Mouse (Mus musculus) lung, embryonic 14.5 days (tissue): ENCODE data around the gene Lrp5. TPM values are rescaled to one million over a fixed set of nuclear protein-coding genes. Genes with fewer than 3 reads are reported as not detected.
"Not testable (repeated sequence)": the region's sequence is repeated elsewhere in the genome, so short reads cannot be mapped to it uniquely, and the experiment has no call there.

Experiments
- ATAC-seq: fragments of 200-750 bp; cut with Nextera tagmentation; 2 replicates; pipeline ENCODE4 v1.8.0; 2017; ENCODE audit warnings: mild to moderate bottlenecking, moderate TSS enrichment, moderate library complexity; ENCODE audit not compliant: insufficient read depth
- DNase-seq: peaks from one replicate; pipeline ENCODE4 v3.0.0-alpha.2; 2015
- H3K27ac ChIP-seq: fragments of 300-500 bp; sonication (generic); 2 replicates; pipeline ENCODE4 v1.5.1; 2014; ENCODE audit warnings: low read depth, mild to moderate bottlenecking, moderate library complexity
- H3K27me3 ChIP-seq: fragments of 300-500 bp; sonication (generic); 2 replicates; pipeline ENCODE4 v1.6.1; 2014; ENCODE audit warnings: low read length, control low read depth; ENCODE audit not compliant: insufficient read depth
- H3K36me3 ChIP-seq: fragments of 300-500 bp; sonication (generic); 2 replicates; pipeline ENCODE4 v1.6.1; 2014; ENCODE audit warnings: control low read depth; ENCODE audit not compliant: insufficient read depth
- H3K4me1 ChIP-seq: fragments of 300-500 bp; sonication (generic); 2 replicates; pipeline ENCODE4 v1.6.1; 2014; ENCODE audit warnings: antibody characterized with exemption, control low read depth; ENCODE audit not compliant: insufficient read depth
- H3K4me2 ChIP-seq: fragments of 300-500 bp; sonication (generic); 2 replicates; pipeline ENCODE4 v1.6.1; 2014; ENCODE audit warnings: mild to moderate bottlenecking
- H3K4me3 ChIP-seq: fragments of 300-500 bp; sonication (generic); 2 replicates; pipeline ENCODE4 v1.5.1; 2014; ENCODE audit warnings: low read depth, low read length
- H3K9ac ChIP-seq: fragments of 300-500 bp; sonication (generic); 2 replicates; pipeline ENCODE4 v1.6.1; 2014
- H3K9me3 ChIP-seq: fragments of 300-500 bp; sonication (generic); 2 replicates; pipeline ENCODE4 v1.6.1; 2016; ENCODE audit warnings: low read depth, low read length, control low read depth
- CTCF ChIP-seq: IDR thresholded peaks from 2 replicates; pipeline ENCODE4 v1.5.1; 2016; ENCODE audit warnings: antibody characterized with exemption, low read depth
- WGBS: fragments of 180-500 bp; shearing (Covaris S2); extraction: QIAGEN DNeasy Blood & Tissue Kit; methylation state at CpG from one replicate; pipeline ENCODE4 v1.1.7; 2014; 5-methylcytosine and 5-hydroxymethylcytosine counted together
- polyA plus RNA-seq: library from polyadenylated mRNA; unstranded; fragments of >200 nt; fragmentation: Nextera tagmentation; extraction: Ambion mirVana; gene quantifications from 2 replicates; pipeline ENCODE4 v1.2.1, GENCODE M21; 2014

The Lrp5 gene
- polyA plus RNA-seq, 1 experiment from 2014 or later: 11.4 TPM

DNA sequence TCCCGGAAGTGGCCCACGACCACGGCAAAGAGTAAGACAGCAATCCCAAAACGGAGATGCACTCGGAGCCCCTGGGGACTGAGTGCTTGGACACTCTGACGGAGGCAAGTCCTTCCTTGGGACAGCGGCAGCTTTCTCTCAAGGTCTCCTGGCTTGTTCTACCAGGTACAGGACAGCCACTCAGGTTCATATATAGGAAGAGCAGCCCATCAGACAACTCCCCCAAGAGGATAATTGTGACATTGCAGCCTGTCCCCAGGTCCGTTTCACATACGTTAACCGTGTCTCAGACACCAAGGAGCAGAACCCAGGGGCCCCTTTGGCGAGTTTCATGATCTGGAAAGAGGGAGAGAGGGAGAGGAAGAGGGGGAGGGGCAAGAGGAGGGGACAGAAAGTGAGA is 18.4 kb downstream of the Lrp5 start:
- peaks cover 25% of the 10 kb centered on the region for H3K4me1 ChIP-seq
- peaks cover 10% of the 10 kb centered on the region; the same call in 1 of the 2 replicates for H3K36me3 ChIP-seq
- no peaks in the 10 kb centered on the region for H3K27me3 ChIP-seq
- H3K9me3 ChIP-seq: no peaks in the 10 kb centered on the region
- TF ChIP-seq CTCF: no peak
- H3K9ac ChIP-seq: no peak overlapping the region
- 71% methylated on average over 11 of the region's 11 CpGs for WGBS
- no peak overlapping the region for H3K4me2 ChIP-seq
- H3K27ac ChIP-seq: peak overlapping the region; percentile 63; the same call in 1 of the 2 replicates
- no peak for ATAC-seq
- no peak for DNase-seq
- no peak overlapping the region for H3K4me3 ChIP-seq

DNA sequence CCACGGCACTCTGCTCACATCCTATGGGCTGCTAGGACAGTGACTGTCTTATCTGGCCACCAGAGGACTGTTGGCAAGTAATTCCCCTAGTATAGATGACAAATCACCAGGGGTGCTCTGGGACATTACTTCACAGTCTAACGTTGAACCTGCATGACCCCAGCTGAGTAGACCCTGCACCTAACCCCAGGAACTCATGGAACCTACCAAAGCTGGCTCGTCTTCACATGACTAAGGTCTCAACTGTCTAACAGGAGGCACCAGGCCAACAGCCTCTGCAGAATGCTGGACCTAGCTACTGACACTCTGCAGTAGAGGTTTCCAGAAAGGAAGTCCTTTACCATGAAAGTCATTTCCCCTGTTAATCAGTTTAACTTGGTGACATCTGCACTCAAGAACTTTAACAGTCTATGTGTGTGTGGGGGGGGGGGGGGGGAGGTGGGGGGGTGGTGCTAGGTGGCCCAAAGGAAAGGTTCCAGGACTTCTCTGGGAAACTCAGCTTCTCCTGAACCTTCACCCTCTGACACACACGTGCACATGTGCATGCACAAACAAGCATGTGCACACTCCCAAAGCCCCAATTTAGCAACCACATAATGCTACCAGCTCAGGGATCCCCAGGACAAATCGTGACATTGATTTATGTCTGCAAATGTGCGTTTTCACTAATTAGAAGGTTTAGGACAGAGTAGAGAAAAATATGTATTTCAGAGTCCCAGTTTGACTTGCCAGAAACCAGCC is 19.0 kb downstream of the Lrp5 start:
- no peak for TF ChIP-seq CTCF
- ATAC-seq (no peak), DNase-seq (peak; percentile 44)
- Histone ChIP-seq H3K36me3 (peaks cover 4% of the 10 kb centered on the region; the same call in 1 of the 2 replicates), H3K9ac (no peak overlapping the region), H3K27me3 (no peaks in the 10 kb centered on the region), H3K9me3 (no peaks in the 10 kb centered on the region), H3K27ac (peak overlapping the region; percentile 63; the same call in 1 of the 2 replicates), H3K4me2 (no peak overlapping the region), H3K4me3 (no peak overlapping the region), H3K4me1 (peaks cover 25% of the 10 kb centered on the region)
- 66% methylated on average over 6 of the region's 6 CpGs for WGBS

GRCm38 (mm10) chr19:3666632-3667031 is 19.7 kb downstream of the Lrp5 start:
- H3K4me2 ChIP-seq: no peak overlapping the region
- peaks cover 25% of the 10 kb centered on the region for H3K4me1 ChIP-seq
- no peak for ATAC-seq
- DNase-seq: no peak
- H3K9ac ChIP-seq: 0 out of 2 replicates have a peak overlapping the region, but pooled peaks have one; percentile 9
- H3K9me3 ChIP-seq: no peaks in the 10 kb centered on the region
- whole genome bisulfite sequencing: 81% methylated on average over 2 of the region's 2 CpGs
- no peak for TF ChIP-seq CTCF
- H3K27me3 ChIP-seq: no peaks in the 10 kb centered on the region
- no peaks in the 10 kb centered on the region for H3K36me3 ChIP-seq
- no peak overlapping the region for H3K4me3 ChIP-seq
- peak overlapping the region; percentile 61; the same call in 1 of the 2 replicates for H3K27ac ChIP-seq

- H3K27me3 ChIP-seq: no peaks in the 10 kb centered on the region
- H3K36me3 ChIP-seq: no peaks in the 10 kb centered on the region
- H3K27ac ChIP-seq: peak overlapping the region; percentile 61; the same call in 1 of the 2 replicates
- 0 out of 2 replicates have a peak overlapping the region, but pooled peaks have one; percentile 12 for H3K4me2 ChIP-seq
- no peak overlapping the region for H3K4me3 ChIP-seq
- 32% methylated on average over 5 of the region's 5 CpGs for WGBS
- peak; percentile 60 for DNase-seq
- no peak overlapping the region for H3K9ac ChIP-seq
- H3K9me3 ChIP-seq: no peaks in the 10 kb centered on the region
- ATAC-seq: no peak
- no peak for TF ChIP-seq CTCF
- peaks cover 25% of the 10 kb centered on the region for H3K4me1 ChIP-seq
These were observed 20.9 kb downstream of the Lrp5 start for GRCm38 (mm10) chr19:3665510-3665909.

- 92% methylated on average over 4 of the region's 4 CpGs for WGBS
- Histone ChIP-seq H3K4me1 (0 out of 2 replicates have a peak, but pooled peaks cover 3% of the 10 kb centered on the region), H3K27ac (no peak overlapping the region), H3K9ac (no peak overlapping the region), H3K27me3 (no peaks in the 10 kb centered on the region), H3K9me3 (no peaks in the 10 kb centered on the region), H3K4me3 (no peak overlapping the region), H3K36me3 (peaks cover 26% of the 10 kb centered on the region), H3K4me2 (no peak overlapping the region)
- ATAC-seq: no peak
- no peak for TF ChIP-seq CTCF
- DNase-seq: no peak
These were observed 28.4 kb downstream of the Lrp5 start for GRCm38 (mm10) chr19:3657947-3658346.

- not testable (repeated sequence) for H3K9ac ChIP-seq, H3K4me2 ChIP-seq, H3K27me3 ChIP-seq, H3K4me1 ChIP-seq, H3K4me3 ChIP-seq, H3K9me3 ChIP-seq, H3K27ac ChIP-seq, DNase-seq, ATAC-seq
- WGBS: 99% methylated on average over 4 of the region's 4 CpGs
- H3K36me3 ChIP-seq: peaks cover 34% of the 10 kb centered on the region
These were observed 29.3 kb downstream of the Lrp5 start for GRCm38 (mm10) chr19:3657065-3657464.

DNA sequence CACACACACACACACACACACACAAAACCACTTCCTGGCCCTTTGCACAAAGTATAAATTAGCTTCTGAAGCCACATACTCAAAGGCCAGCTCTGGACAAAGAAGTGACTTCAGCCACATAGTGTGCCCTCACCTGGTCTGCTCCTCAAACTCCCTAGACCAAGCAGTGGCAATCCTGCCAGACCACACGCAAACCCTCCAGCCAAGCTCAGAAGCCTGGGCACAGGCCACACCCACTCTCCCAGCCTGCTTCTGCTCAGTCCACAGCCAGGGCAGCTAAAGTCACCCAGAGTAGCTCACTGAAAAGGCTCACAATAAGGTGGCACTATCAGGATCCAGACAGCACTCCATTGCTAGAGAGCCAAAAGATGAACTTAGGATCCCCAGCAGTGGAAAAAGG is 30.2 kb downstream of the Lrp5 start:
- H3K4me3 ChIP-seq: no peak overlapping the region
- H3K9me3 ChIP-seq: peaks cover 4% of the 10 kb centered on the region; the same call in 1 of the 2 replicates
- H3K27me3 ChIP-seq: no peaks in the 10 kb centered on the region
- no peak overlapping the region for H3K9ac ChIP-seq
- no peak for DNase-seq
- ATAC-seq: no peak
- 0 out of 2 replicates have a peak, but pooled peaks cover 3% of the 10 kb centered on the region for H3K4me1 ChIP-seq
- peaks cover 43% of the 10 kb centered on the region for H3K36me3 ChIP-seq
- WGBS: 48% methylated on average over 1 of the region's 1 CpGs
- H3K4me2 ChIP-seq: no peak overlapping the region
- no peak for TF ChIP-seq CTCF
- H3K27ac ChIP-seq: no peak overlapping the region
